ENCODE assay signal across 11 mouse cellular contexts in genomic region chr5:115040756-115041155, GRCm38 (mm10). TPM values are rescaled to one million over a fixed set of nuclear protein-coding genes. Genes with fewer than 3 reads are reported as not detected.
DNase-seq lines count a peak whose midpoint lies in the region; ATAC-seq lines count a peak whose summit lies in the region.
"Had no signal": no experiment of that assay in that cellular context is flagged by ENCODE, and none has a peak within 500 bp of the region (broad histone marks: within the 10 kb centered on the region; RNA-seq: fewer than 3 reads in every experiment).

No protein-coding gene starts in this region.

- no peak overlapping the region for H3K4me2 ChIP-seq in heart, embryonic 11.5 days
- no peak overlapping the region for H3K4me2 ChIP-seq in hindbrain, embryonic 14.5 days (replicated peaks)
- no peak overlapping the region for H3K4me2 ChIP-seq in midbrain, embryonic 16.5 days (ENCODE audit: low read length)
- H3K4me2 ChIP-seq: hindbrain, embryonic 15.5 days; liver, embryonic 12.5 days had no signal

- no peak for ATAC-seq in heart, embryonic 11.5 days (replicated peaks; ENCODE audit: insufficient number of reproducible peaks, low FRiP score, low TSS enrichment)
- ATAC-seq in hindbrain, embryonic 14.5 days (ENCODE audit: low FRiP score): no peak
- no peak for ATAC-seq in midbrain, embryonic 16.5 days
- ATAC-seq: liver, embryonic 12.5 days had no signal

- 80% methylated on average over 4 of the region's 4 CpGs for WGBS in heart, embryonic 11.5 days (ENCODE audit: insufficient replicate concordance)
- 83% methylated on average over 4 of the region's 4 CpGs for WGBS in hindbrain, embryonic 14.5 days
- WGBS in midbrain, embryonic 16.5 days: 84% methylated on average over 4 of the region's 4 CpGs

- no peaks in the 10 kb centered on the region for H3K27me3 ChIP-seq in heart, embryonic 11.5 days (ENCODE audit: control insufficient read depth, insufficient read depth, low read length)
- H3K27me3 ChIP-seq in hindbrain, embryonic 14.5 days (ENCODE audit: control insufficient read depth, insufficient read depth, low read length): no peaks in the 10 kb centered on the region
- H3K27me3 ChIP-seq in midbrain, embryonic 16.5 days (ENCODE audit: control insufficient read depth, insufficient read depth, low read depth, low read length): no peaks in the 10 kb centered on the region
- H3K27me3 ChIP-seq: hindbrain, embryonic 15.5 days; liver, embryonic 12.5 days had no signal

- H3K36me3 ChIP-seq in heart, embryonic 11.5 days (ENCODE audit: control insufficient read depth, insufficient read depth, low read length): no peaks in the 10 kb centered on the region
- H3K36me3 ChIP-seq in hindbrain, embryonic 14.5 days (replicated peaks; ENCODE audit: control insufficient read depth, insufficient read depth): no peaks in the 10 kb centered on the region
- H3K36me3 ChIP-seq in midbrain, embryonic 16.5 days (ENCODE audit: control insufficient read depth, insufficient read depth, low read length): no peaks in the 10 kb centered on the region
- H3K36me3 ChIP-seq: hindbrain, embryonic 15.5 days had no signal

- DNase-seq in heart, adult 11 months: peak; percentile 95
- peak; percentile 42 for DNase-seq in 3T3-L1 (ENCODE audit: low read depth, low spot score)
- DNase-seq in cerebellum, adult 9-11 months: peak; percentile 72
- peak; percentile 53 to 58 for DNase-seq in heart, postnatal 36 days
- no peak for DNase-seq in hindbrain, embryonic 14.5 days (ENCODE audit: low spot score)
- no peak for DNase-seq in thymus, postnatal 14 days

- peaks cover 7% of the 10 kb centered on the region for H3K4me1 ChIP-seq in heart, embryonic 11.5 days (ENCODE audit: control insufficient read depth, insufficient read depth, low read length)
- no peaks in the 10 kb centered on the region for H3K4me1 ChIP-seq in hindbrain, embryonic 14.5 days (replicated peaks; ENCODE audit: control insufficient read depth, insufficient read depth, low read length)
- H3K4me1 ChIP-seq in midbrain, embryonic 16.5 days (ENCODE audit: control insufficient read depth, insufficient read depth, low read length): no peaks in the 10 kb centered on the region

- H3K9ac ChIP-seq in heart, embryonic 11.5 days (ENCODE audit: low read depth, low read length): no peak overlapping the region
- H3K9ac ChIP-seq in hindbrain, embryonic 14.5 days: no peak overlapping the region
- no peak overlapping the region for H3K9ac ChIP-seq in midbrain, embryonic 16.5 days (ENCODE audit: low read depth, low read length)
- H3K9ac ChIP-seq: hindbrain, embryonic 15.5 days; liver, embryonic 12.5 days had no signal

- H3K4me3 ChIP-seq in heart, embryonic 11.5 days (ENCODE audit: low read depth, low read length): no peak overlapping the region
- no peak overlapping the region for H3K4me3 ChIP-seq in hindbrain, embryonic 14.5 days (replicated peaks; ENCODE audit: low read length)
- no peak overlapping the region for H3K4me3 ChIP-seq in midbrain, embryonic 16.5 days (ENCODE audit: low read depth, low read length)
- H3K4me3 ChIP-seq: hindbrain, embryonic 15.5 days; liver, embryonic 12.5 days; myocyte had no signal

- intact Hi-C loops in heart, postnatal 36 days (cut with DNase I): loop anchor here (1.0 kb wide), 1 partner anchor 25 kb away; no protein-coding TSS in a partner anchor

- H3K9me3 ChIP-seq in heart, embryonic 11.5 days (replicated peaks; ENCODE audit: control insufficient read depth, low read length): no peaks in the 10 kb centered on the region
- H3K9me3 ChIP-seq in hindbrain, embryonic 14.5 days (ENCODE audit: control insufficient read depth, low read length): no peaks in the 10 kb centered on the region
- H3K9me3 ChIP-seq in midbrain, embryonic 16.5 days (replicated peaks; ENCODE audit: control insufficient read depth, low read length, poor library complexity, severe bottlenecking): no peaks in the 10 kb centered on the region
- H3K9me3 ChIP-seq: hindbrain, embryonic 15.5 days; liver, embryonic 12.5 days had no signal

- no peak overlapping the region for H3K27ac ChIP-seq in heart, embryonic 11.5 days (ENCODE audit: low read depth, low read length)
- no peak overlapping the region for H3K27ac ChIP-seq in hindbrain, embryonic 14.5 days
- no peak overlapping the region for H3K27ac ChIP-seq in midbrain, embryonic 16.5 days (ENCODE audit: low read length)
- H3K27ac ChIP-seq: hindbrain, embryonic 15.5 days had no signal

RNA-seq across cellular contexts. Expression of gene Sppl3, which starts 29.8 kb away (rescaled TPM):
- polyA plus RNA-seq in heart, embryonic 11.5 days (2014; fragmentation: Nextera tagmentation; extraction: Ambion mirVana): 15.5 and 18.6 TPM in 2 replicates
- total RNA-seq in heart, postnatal 36 days (2021): 10 to 100 TPM; 33.0 to 35.8 TPM
- 30.1 and 31.5 TPM in 2 replicates for polyA plus RNA-seq in hindbrain, embryonic 14.5 days (2014; fragmentation: Nextera tagmentation; extraction: Ambion mirVana)
- 18.2 and 18.4 TPM in 2 replicates for polyA plus RNA-seq in midbrain, embryonic 16.5 days (2015; fragmentation: Nextera tagmentation; extraction: Ambion mirVana)

RNA-seq across cellular contexts. Expression of gene Gm10401, which starts 57.3 kb away (rescaled TPM):
- polyA plus RNA-seq in heart, embryonic 11.5 days (2014; fragmentation: Nextera tagmentation; extraction: Ambion mirVana): 19.1 and 19.2 TPM in 2 replicates
- not detected for total RNA-seq in heart, postnatal 36 days (2021)
- polyA plus RNA-seq in hindbrain, embryonic 14.5 days (2014; fragmentation: Nextera tagmentation; extraction: Ambion mirVana): 49.1 and 53.0 TPM in 2 replicates
- 34.8 and 43.1 TPM in 2 replicates for polyA plus RNA-seq in midbrain, embryonic 16.5 days (2015; fragmentation: Nextera tagmentation; extraction: Ambion mirVana)

Comparison
In these comparisons a context has a peak if more than half of its experiments do, and no peak if none do; other contexts are left out.
1. DNase-seq: peak in heart, adult 11 months (single experiment), 3T3-L1 (single experiment), cerebellum, adult 9-11 months (single experiment) and heart, postnatal 36 days (2 of 2); none in hindbrain, embryonic 14.5 days (single experiment) and thymus, postnatal 14 days (single experiment).